Mouse (Mus musculus): ENCODE measurements around the gene Macrod2. TPM values are rescaled to one million over a fixed set of nuclear protein-coding genes. Genes with fewer than 3 reads are reported as not detected.

Macrod2 gene
- polyA plus RNA-seq, 1 experiment from 2014 or later = 45.9 TPM

DNA sequence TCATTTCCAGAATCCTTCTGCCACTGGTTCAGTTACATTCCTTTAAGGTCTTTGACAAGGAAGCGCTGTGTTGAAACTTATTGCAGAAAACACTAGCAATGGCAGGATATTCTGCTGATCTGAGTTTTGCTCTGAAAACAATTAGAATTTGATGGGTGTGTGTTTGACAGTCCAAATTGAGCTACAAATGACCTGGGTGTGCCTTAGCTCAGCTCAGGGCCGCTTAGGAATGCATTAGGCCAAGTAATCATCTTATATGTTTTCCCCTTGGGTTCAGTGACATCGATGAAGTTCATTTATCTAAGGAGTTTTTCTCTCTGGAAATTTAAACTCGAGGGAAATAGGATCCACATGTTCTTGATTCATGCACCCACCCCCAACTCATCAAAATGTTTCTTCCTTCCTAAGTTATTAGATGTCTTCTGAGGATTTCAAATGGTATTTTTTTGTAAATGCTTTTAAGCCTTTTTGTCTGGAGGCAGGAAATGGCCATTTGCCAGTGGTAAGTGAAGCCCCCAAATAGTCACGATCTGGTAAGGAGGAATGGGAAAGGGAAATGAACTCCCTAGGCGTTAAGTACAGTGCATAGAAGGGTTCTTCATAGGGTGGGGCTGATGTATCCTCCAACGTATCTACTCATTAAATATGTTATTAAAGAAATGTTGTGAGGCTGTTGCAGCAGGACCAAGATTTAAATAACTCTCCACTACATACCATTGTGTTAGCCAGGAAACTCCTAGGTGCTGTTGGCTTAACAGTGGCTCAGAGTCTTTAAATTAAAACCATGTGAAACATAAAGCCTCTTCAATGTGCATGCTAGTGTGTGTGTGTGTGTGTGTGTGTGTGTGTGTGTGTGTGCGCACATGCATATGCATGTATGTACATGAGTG, 1430.7 kb downstream of the Macrod2 start:
- Histone ChIP-seq H3K9ac (ENCODE audit: low read length) (no peak overlapping the region), H3K27me3 (ENCODE audit: control insufficient read depth, insufficient read depth, low read length) (no peaks in the 10 kb centered on the region), H3K4me2 (no peak overlapping the region), H3K27ac (ENCODE audit: low read depth, low read length) (no peak overlapping the region), H3K9me3 (ENCODE audit: control insufficient read depth, low read length) (no peaks in the 10 kb centered on the region), H3K4me1 (ENCODE audit: control insufficient read depth, insufficient read depth, low read length) (no peaks in the 10 kb centered on the region), H3K36me3 (ENCODE audit: control insufficient read depth, insufficient read depth, low read length) (no peaks in the 10 kb centered on the region), H3K4me3 (ENCODE audit: low read depth, low read length) (no peak overlapping the region)
- no peak for ATAC-seq (ENCODE audit: low FRiP score)
- WGBS = 81% methylated on average over 8 of the region's 8 CpGs
- peak; percentile 77 for DNase-seq (ENCODE audit: low spot score, missing footprints)

DNA sequence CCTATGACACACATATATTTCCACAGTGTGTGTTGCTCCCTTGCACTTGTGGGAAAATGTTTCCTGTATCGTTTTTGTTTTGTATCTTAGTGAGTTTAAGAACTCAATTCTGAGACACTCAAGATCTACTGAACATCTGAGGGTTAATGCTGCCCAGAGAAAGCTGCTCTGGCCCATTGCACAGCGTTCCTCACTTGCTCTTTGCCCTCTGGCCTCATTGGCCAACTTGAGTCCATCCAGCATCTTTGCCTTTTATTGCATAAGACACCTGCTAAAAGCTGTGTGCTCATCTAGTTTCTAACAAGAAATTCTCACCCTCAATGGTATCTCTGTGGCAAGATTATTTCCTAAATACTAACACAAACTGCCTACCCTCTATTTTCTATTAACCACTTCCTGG, 1435.4 kb downstream of the Macrod2 start:
- no peak overlapping the region for H3K27ac ChIP-seq (ENCODE audit: low read depth, low read length)
- H3K4me3 ChIP-seq (ENCODE audit: low read depth, low read length) = no peak overlapping the region
- ATAC-seq (ENCODE audit: low FRiP score) (no peak), DNase-seq (ENCODE audit: low spot score, missing footprints) (no peak)
- H3K4me2 ChIP-seq = no peak overlapping the region
- no peak overlapping the region for H3K9ac ChIP-seq (ENCODE audit: low read length)
- H3K4me1 ChIP-seq (ENCODE audit: control insufficient read depth, insufficient read depth, low read length) = no peaks in the 10 kb centered on the region
- no peaks in the 10 kb centered on the region for H3K27me3 ChIP-seq (ENCODE audit: control insufficient read depth, insufficient read depth, low read length)
- H3K36me3 ChIP-seq (ENCODE audit: control insufficient read depth, insufficient read depth, low read length) = no peaks in the 10 kb centered on the region
- 78% methylated on average over 2 of the region's 2 CpGs for WGBS
- no peaks in the 10 kb centered on the region for H3K9me3 ChIP-seq (ENCODE audit: control insufficient read depth, low read length)

DNA sequence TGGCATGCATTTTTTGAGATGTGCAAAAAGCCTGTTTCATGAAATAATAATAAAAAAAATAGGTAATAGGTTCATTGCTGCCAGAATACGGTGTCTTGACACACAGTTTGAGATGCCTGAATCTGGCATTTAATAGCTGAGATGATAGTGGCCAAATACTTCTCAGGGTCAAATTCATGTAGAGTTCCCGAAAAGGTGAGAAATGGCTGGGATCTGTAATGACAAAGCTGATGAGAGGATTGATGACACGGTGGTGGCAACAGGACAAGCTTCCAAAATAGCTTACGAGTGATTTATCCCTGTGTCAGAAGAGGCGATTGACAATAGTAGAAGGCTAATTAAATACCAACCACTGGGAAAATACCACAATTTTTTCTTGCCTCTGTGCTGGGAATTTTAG, 1436.4 kb downstream of the Macrod2 start:
- Histone ChIP-seq H3K27me3 (ENCODE audit: control insufficient read depth, insufficient read depth, low read length) (no peaks in the 10 kb centered on the region), H3K9ac (ENCODE audit: low read length) (no peak overlapping the region), H3K4me3 (ENCODE audit: low read depth, low read length) (no peak overlapping the region), H3K4me1 (ENCODE audit: control insufficient read depth, insufficient read depth, low read length) (no peaks in the 10 kb centered on the region), H3K36me3 (ENCODE audit: control insufficient read depth, insufficient read depth, low read length) (no peaks in the 10 kb centered on the region), H3K27ac (ENCODE audit: low read depth, low read length) (no peak overlapping the region), H3K4me2 (no peak overlapping the region), H3K9me3 (ENCODE audit: control insufficient read depth, low read length) (no peaks in the 10 kb centered on the region)
- ATAC-seq (ENCODE audit: low FRiP score) (no peak), DNase-seq (ENCODE audit: low spot score, missing footprints) (no peak)
- WGBS = 87% methylated on average over 5 of the region's 5 CpGs

DNA sequence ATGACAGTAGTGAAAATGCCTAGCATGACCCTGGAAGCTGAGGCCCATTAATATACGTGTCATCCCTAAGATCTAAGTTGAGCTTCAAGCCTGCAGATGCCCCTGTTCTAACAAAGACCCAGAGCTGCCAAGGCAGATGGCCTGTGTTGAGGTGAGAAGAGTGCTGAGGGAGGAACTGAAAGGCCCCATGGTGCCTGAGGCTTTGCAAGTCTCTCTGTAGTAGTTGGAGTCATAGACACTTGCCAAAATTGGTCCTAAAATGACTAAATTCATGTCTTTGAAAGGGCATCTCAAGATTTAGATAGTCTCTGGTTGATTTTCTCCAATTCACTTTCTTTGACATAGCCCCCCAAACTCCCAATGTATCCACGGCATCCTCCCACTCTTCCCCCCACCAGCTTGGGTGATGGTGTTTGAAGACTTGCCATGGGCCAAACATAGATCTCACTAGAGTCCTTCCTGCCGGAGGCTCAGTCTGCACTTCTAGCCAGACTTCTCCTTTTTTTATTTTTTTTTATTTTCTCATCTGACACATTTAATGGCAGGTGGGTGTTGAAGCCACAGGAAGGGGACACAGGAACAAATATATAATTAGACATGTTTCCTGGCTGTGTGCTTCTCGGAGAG, 1439.2 kb downstream of the Macrod2 start:
- no peak for ATAC-seq (ENCODE audit: low FRiP score)
- no peak for DNase-seq (ENCODE audit: low spot score, missing footprints)
- Histone ChIP-seq H3K27me3 (ENCODE audit: control insufficient read depth, insufficient read depth, low read length) (no peaks in the 10 kb centered on the region), H3K4me1 (ENCODE audit: control insufficient read depth, insufficient read depth, low read length) (no peaks in the 10 kb centered on the region), H3K36me3 (ENCODE audit: control insufficient read depth, insufficient read depth, low read length) (no peaks in the 10 kb centered on the region), H3K9ac (ENCODE audit: low read length) (no peak overlapping the region), H3K4me2 (no peak overlapping the region), H3K4me3 (ENCODE audit: low read depth, low read length) (no peak overlapping the region), H3K27ac (ENCODE audit: low read depth, low read length) (no peak overlapping the region), H3K9me3 (ENCODE audit: control insufficient read depth, low read length) (no peaks in the 10 kb centered on the region)
- WGBS = 93% methylated on average over 4 of the region's 4 CpGs

DNA sequence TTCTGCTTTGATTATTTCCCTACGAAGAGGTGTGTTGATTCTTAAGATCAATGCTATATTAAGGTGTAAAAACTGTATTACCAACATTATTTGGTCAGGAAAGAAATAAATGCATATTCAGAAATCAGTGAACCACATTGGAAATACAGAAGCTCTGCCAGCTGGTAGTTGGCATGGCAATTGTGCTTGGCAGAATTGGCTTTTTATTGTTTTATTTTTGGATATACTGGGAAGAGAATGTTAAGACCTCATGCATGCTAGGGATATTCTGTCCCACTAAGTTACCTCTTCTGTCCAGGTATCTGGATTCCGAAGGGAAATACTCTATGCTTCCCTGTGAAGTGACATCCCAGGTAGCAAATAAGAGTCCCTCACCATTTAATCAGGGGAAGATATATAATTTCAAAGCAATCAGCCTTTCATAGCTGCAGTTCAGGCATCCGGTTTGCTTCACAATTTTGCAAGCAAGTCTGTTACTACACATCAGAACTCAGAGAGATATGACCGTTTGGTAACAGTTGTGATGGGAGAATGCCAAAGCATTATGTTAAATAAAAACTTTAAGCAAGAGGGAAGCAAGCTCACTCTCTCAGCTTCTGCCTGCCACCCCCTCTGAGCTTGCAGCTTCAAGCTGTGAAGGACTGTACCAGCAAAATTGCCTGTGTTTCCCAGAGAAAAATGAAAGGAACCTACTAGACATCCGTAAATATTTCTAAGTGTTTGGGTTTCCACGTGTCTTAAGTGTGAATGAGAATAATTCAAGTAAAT, 1449.5 kb downstream of the Macrod2 start:
- ATAC-seq (ENCODE audit: low FRiP score) (no peak), DNase-seq (ENCODE audit: low spot score, missing footprints) (no peak)
- no peaks in the 10 kb centered on the region for H3K4me1 ChIP-seq (ENCODE audit: control insufficient read depth, insufficient read depth, low read length)
- H3K27ac ChIP-seq (ENCODE audit: low read depth, low read length) = no peak overlapping the region
- WGBS = 83% methylated on average over 6 of the region's 6 CpGs
- no peaks in the 10 kb centered on the region for H3K36me3 ChIP-seq (ENCODE audit: control insufficient read depth, insufficient read depth, low read length)
- H3K9ac ChIP-seq (ENCODE audit: low read length) = no peak overlapping the region
- no peak overlapping the region for H3K4me3 ChIP-seq (ENCODE audit: low read depth, low read length)
- no peak overlapping the region for H3K4me2 ChIP-seq
- H3K27me3 ChIP-seq (ENCODE audit: control insufficient read depth, insufficient read depth, low read length) = no peaks in the 10 kb centered on the region
- H3K9me3 ChIP-seq (ENCODE audit: control insufficient read depth, low read length) = no peaks in the 10 kb centered on the region

DNA sequence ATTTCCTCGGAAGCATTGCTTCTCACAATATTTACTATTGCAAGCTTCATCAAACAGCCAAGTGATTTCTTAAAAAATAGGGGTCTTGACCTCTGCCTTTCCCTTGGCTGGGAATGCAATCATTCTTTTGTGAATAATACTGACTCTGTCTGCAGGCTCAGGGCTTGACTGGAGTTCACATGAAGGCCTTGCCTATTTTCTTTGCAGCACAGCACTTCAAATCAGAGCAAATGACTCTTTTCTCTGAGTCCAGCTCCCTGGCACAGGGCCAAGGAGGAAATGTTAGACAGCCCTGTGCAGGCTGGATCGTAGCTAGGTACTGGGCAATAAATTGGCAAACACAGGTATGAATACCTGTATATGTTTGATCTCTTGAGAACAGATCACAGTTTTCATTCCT, 1464.1 kb downstream of the Macrod2 start:
- no peaks in the 10 kb centered on the region for H3K36me3 ChIP-seq (ENCODE audit: control insufficient read depth, insufficient read depth, low read length)
- no peak overlapping the region for H3K9ac ChIP-seq (ENCODE audit: low read length)
- ATAC-seq (ENCODE audit: low FRiP score) (no peak), DNase-seq (ENCODE audit: low spot score, missing footprints) (no peak)
- WGBS = 63% methylated on average over 2 of the region's 2 CpGs
- no peak overlapping the region for H3K27ac ChIP-seq (ENCODE audit: low read depth, low read length)
- no peak overlapping the region for H3K4me2 ChIP-seq
- H3K9me3 ChIP-seq (ENCODE audit: control insufficient read depth, low read length) = no peaks in the 10 kb centered on the region
- H3K27me3 ChIP-seq (ENCODE audit: control insufficient read depth, insufficient read depth, low read length) = no peaks in the 10 kb centered on the region
- H3K4me3 ChIP-seq (ENCODE audit: low read depth, low read length) = no peak overlapping the region
- H3K4me1 ChIP-seq (ENCODE audit: control insufficient read depth, insufficient read depth, low read length) = no peaks in the 10 kb centered on the region

DNA sequence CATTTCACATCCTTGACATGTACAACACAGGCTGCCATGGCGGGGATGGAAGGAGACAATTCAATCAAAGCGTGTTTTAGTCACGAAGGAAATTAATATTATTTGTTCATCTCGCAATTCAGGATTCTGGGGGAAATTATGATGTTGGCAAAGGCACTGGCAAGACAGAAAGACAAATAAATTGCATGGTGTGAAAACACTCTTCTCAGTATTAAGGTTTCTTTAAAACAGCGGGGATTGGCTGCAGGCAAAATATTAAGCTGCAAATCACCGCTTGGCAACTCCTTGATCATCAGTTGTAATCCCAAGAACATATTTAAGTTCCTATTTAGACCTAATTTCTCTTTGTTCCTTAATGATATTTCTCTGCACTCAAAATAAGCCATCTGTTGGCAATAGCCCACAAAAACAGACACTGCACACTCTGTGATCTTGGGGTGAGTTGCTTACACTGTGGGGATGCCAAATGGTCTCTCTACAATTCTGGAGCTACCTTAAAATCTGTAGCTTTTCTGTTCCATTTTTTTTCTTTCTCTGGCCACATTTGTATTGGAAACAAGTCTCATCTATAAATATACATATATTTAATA, 1466.7 kb downstream of the Macrod2 start:
- no peak overlapping the region for H3K4me2 ChIP-seq
- no peak overlapping the region for H3K4me3 ChIP-seq (ENCODE audit: low read depth, low read length)
- no peaks in the 10 kb centered on the region for H3K27me3 ChIP-seq (ENCODE audit: control insufficient read depth, insufficient read depth, low read length)
- H3K9ac ChIP-seq (ENCODE audit: low read length) = no peak overlapping the region
- DNase-seq (ENCODE audit: low spot score, missing footprints) = no peak
- H3K9me3 ChIP-seq (ENCODE audit: control insufficient read depth, low read length) = no peaks in the 10 kb centered on the region
- no peak overlapping the region for H3K27ac ChIP-seq (ENCODE audit: low read depth, low read length)
- ATAC-seq (ENCODE audit: low FRiP score) = no peak
- 88% methylated on average over 6 of the region's 6 CpGs for WGBS
- no peaks in the 10 kb centered on the region for H3K36me3 ChIP-seq (ENCODE audit: control insufficient read depth, insufficient read depth, low read length)
- no peaks in the 10 kb centered on the region for H3K4me1 ChIP-seq (ENCODE audit: control insufficient read depth, insufficient read depth, low read length)

DNA sequence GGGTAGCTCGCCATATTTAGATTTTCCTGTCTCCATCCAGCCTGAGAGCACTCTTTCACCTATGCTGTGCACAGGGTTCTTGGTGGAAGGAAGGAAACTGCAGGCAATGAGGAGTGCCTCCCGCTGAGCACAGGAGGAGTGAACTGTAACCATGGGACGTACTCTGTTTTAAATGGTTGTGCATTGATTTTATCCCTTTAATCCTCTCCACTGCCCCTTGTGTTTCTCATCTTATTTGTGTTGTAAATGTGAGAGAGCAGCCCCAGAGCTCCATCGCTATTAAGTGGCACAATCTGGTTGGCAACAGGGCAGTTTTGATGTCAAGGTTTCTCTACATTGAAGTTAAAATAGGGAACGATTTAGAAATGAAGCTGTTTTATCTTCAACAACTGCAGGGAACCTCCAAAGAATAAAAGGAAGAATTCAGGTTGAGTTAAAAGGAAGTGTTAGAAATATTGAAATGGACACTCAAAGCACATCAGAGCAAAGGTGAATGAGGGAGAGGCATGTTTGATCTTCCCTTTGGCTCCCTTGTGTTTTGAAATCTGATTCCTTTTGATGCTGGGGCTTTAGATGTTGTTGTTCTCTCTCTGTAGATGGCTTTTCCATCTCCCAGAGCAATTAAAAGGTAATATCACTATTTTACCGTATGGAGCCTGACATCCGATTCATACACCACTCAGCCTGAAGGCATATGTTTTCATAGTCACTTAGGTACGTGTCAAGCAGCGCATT, 1467.6 kb downstream of the Macrod2 start:
- peak; percentile 72 for DNase-seq (ENCODE audit: low spot score, missing footprints)
- H3K36me3 ChIP-seq (ENCODE audit: control insufficient read depth, insufficient read depth, low read length) = no peaks in the 10 kb centered on the region
- no peaks in the 10 kb centered on the region for H3K9me3 ChIP-seq (ENCODE audit: control insufficient read depth, low read length)
- H3K4me2 ChIP-seq = no peak overlapping the region
- ATAC-seq (ENCODE audit: low FRiP score) = peak; percentile 35; the same call in 1 of the 2 replicates
- H3K4me3 ChIP-seq (ENCODE audit: low read depth, low read length) = no peak overlapping the region
- no peak overlapping the region for H3K27ac ChIP-seq (ENCODE audit: low read depth, low read length)
- 50% methylated on average over 9 of the region's 9 CpGs for WGBS
- H3K4me1 ChIP-seq (ENCODE audit: control insufficient read depth, insufficient read depth, low read length) = no peaks in the 10 kb centered on the region
- no peaks in the 10 kb centered on the region for H3K27me3 ChIP-seq (ENCODE audit: control insufficient read depth, insufficient read depth, low read length)
- no peak overlapping the region for H3K9ac ChIP-seq (ENCODE audit: low read length)
